Mouse (Mus musculus) lung, embryonic 14.5 days (tissue): Measurements from ENCODE around the gene Prpf3. TPM values are rescaled to one million over a fixed set of nuclear protein-coding genes. Genes with fewer than 3 reads are reported as not detected.

Experiments used
- ATAC-seq: fragments of 200-750 bp; cut with Nextera tagmentation; 2 replicates; pipeline ENCODE4 v1.8.0; 2017; ENCODE audit warnings: mild to moderate bottlenecking, moderate TSS enrichment, moderate library complexity; ENCODE audit not compliant: insufficient read depth
- DNase-seq: peaks from one replicate; pipeline ENCODE4 v3.0.0-alpha.2; 2015
- H3K27ac ChIP-seq: fragments of 300-500 bp; sonication (generic); 2 replicates; pipeline ENCODE4 v1.5.1; 2014; ENCODE audit warnings: low read depth, mild to moderate bottlenecking, moderate library complexity
- H3K27me3 ChIP-seq: fragments of 300-500 bp; sonication (generic); 2 replicates; pipeline ENCODE4 v1.6.1; 2014; ENCODE audit warnings: low read length, control low read depth; ENCODE audit not compliant: insufficient read depth
- H3K36me3 ChIP-seq: fragments of 300-500 bp; sonication (generic); 2 replicates; pipeline ENCODE4 v1.6.1; 2014; ENCODE audit warnings: control low read depth; ENCODE audit not compliant: insufficient read depth
- H3K4me1 ChIP-seq: fragments of 300-500 bp; sonication (generic); 2 replicates; pipeline ENCODE4 v1.6.1; 2014; ENCODE audit warnings: antibody characterized with exemption, control low read depth; ENCODE audit not compliant: insufficient read depth
- H3K4me2 ChIP-seq: fragments of 300-500 bp; sonication (generic); 2 replicates; pipeline ENCODE4 v1.6.1; 2014; ENCODE audit warnings: mild to moderate bottlenecking
- H3K4me3 ChIP-seq: fragments of 300-500 bp; sonication (generic); 2 replicates; pipeline ENCODE4 v1.5.1; 2014; ENCODE audit warnings: low read depth, low read length
- H3K9ac ChIP-seq: fragments of 300-500 bp; sonication (generic); 2 replicates; pipeline ENCODE4 v1.6.1; 2014
- H3K9me3 ChIP-seq: fragments of 300-500 bp; sonication (generic); 2 replicates; pipeline ENCODE4 v1.6.1; 2016; ENCODE audit warnings: low read depth, low read length, control low read depth
- CTCF ChIP-seq: IDR thresholded peaks from 2 replicates; pipeline ENCODE4 v1.5.1; 2016; ENCODE audit warnings: antibody characterized with exemption, low read depth
- WGBS: fragments of 180-500 bp; shearing (Covaris S2); extraction: QIAGEN DNeasy Blood & Tissue Kit; methylation state at CpG from one replicate; pipeline ENCODE4 v1.1.7; 2014; 5-methylcytosine and 5-hydroxymethylcytosine counted together
- polyA plus RNA-seq: library from polyadenylated mRNA; unstranded; fragments of >200 nt; fragmentation: Nextera tagmentation; extraction: Ambion mirVana; gene quantifications from 2 replicates; pipeline ENCODE4 v1.2.1, GENCODE M21; 2014

The Prpf3 gene
- 53.7 and 63.7 TPM in 2 replicates for polyA plus RNA-seq

DNA sequence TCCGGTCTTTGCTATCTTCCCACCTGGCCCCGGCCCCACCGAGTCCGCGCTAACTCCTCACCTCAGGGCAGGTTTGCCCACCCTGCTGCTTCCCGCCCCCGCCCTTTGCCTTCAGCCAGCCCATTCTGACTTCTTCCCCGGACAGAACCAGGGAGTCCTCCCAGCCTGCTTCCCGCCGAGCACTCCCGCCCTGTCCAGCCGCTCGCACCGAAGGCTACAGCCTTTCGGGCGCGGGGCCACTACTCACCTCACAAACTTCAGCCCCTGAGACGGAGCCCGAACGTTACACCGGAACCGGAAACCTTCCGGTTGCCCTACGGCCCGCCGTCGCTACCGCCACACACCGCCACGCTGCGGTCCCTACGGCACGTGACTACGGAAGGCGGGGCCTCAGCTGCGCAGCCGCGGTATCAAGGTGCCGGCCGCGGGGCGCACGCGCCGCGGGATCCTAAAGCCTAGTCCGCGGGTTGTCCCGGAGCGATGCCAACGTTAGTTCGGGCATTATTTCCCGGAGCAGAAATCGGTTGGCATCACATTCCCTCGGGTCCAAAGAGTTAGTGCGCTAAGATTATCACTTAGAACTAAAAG is at the start of gene Prpf3:
Prpf3 (minus strand) TSS at position 384 of the 588 bp plus-strand sequence.
- no peaks in the 10 kb centered on the region; the same call in 1 of the 2 replicates for H3K4me1 ChIP-seq
- peak; percentile 97 for DNase-seq
- H3K9ac ChIP-seq = peak within 1 kb of the TSS; percentile 70
- ATAC-seq = peak; percentile 99
- under 1% methylated on average over 56 of the region's 56 CpGs for WGBS
- no peaks in the 10 kb centered on the region for H3K27me3 ChIP-seq
- H3K9me3 ChIP-seq = no peaks in the 10 kb centered on the region
- no peak for TF ChIP-seq CTCF
- H3K36me3 ChIP-seq = peaks cover 31% of the 10 kb centered on the region
- H3K4me2 ChIP-seq = peak within 1 kb of the TSS; percentile 73
- H3K4me3 ChIP-seq = peak within 1 kb of the TSS; percentile 80
- peak within 1 kb of the TSS; percentile 82 for H3K27ac ChIP-seq

DNA sequence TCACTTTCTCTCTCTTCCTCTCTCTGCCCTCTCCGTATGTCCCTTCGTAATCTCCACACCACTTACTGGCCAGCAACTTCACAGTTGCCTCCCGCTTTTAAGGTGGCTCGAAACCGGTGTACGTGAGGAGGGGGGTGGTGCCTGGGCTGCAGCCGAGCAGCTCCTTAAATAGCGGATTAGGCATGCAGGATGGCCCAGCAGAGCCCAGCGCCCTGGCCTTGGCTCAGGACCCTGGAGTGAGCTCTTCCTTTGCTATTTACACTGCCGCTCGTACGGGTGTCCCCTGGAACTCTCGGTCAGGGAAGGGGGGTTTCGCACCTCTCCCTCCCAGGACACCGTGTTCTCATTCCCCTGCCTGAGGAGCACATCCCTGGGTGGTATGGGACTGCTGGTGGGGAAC is 48.9 kb upstream of the Prpf3 start, which contains the start of gene Car14:
Car14 (minus strand) TSS at position 124 of the 400 bp plus-strand sequence.
- peak within 1 kb of the TSS; percentile 46; the same call in 1 of the 2 replicates for H3K27ac ChIP-seq
- H3K4me3 ChIP-seq = peak within 1 kb of the TSS; percentile 34
- H3K4me1 ChIP-seq = peaks cover 11% of the 10 kb centered on the region
- ATAC-seq = peak; percentile 48
- DNase-seq = peak; percentile 39
- no peaks in the 10 kb centered on the region for H3K27me3 ChIP-seq
- 1% methylated on average over 15 of the region's 15 CpGs for WGBS
- peak within 1 kb of the TSS; percentile 40 for H3K9ac ChIP-seq
- no peaks in the 10 kb centered on the region for H3K9me3 ChIP-seq
- H3K36me3 ChIP-seq = no peaks in the 10 kb centered on the region
- H3K4me2 ChIP-seq = peak within 1 kb of the TSS; percentile 81
- no peak for TF ChIP-seq CTCF

DNA sequence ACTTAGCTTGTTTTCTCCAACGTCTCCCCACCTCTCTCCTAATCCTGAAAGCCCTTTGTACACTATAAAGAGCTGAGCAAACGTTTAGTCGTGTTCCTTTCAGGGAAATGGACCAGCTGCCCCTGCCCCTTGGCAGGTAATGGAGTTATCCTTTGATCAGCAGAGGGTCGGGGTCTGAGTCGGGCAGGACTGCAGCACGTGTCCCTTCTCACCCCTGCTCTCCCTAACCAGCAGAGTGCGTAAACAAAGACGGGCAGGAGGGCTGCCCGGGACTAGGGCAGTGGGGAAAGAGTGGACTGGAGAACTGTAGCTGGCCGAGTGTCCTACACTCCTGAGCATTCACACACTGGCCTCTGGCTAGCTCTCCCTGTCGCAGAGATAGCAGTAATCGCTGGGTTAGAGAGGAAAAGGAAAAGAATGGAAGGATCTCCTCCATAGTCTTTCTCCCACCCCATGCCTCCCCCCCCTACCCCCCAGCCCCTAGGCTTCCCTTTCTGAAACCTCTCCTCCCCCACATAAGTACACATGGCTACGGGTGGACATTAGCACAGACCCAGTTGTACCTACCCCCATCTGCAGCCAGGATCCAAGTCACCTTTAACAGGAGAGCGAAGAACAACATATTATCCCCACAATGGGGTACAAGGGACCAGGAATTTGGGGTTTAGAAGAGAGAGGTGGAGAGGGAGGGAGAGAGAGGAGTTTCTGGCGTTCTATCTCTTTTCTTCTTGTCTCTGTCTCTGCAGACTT is 48.2 kb upstream of the Prpf3 start:
- DNase-seq (no peak), ATAC-seq (0 out of 2 replicates have a peak, but pooled peaks have one; percentile 25)
- H3K36me3 ChIP-seq = no peaks in the 10 kb centered on the region

DNA sequence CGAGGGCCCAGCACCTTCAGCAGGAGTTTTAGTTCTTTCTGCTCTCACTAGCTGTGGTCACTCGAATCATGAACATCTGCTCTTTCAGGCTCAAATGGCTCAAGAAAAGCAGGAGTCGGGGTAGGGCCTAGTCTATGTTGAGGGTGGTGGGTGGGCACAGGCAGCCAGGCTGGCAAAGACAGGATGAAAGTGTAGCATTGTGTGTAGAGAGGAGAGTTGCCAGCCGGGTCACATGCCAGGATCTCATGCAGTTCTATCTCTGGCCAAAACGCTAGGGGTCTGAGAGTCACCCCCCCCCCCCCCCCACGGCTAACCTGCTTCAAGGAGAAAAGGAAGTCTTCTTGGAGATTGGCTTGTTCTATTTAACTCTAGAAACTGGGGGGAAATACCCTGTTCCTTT is 47.0 kb upstream of the Prpf3 start:
- H3K27ac ChIP-seq = no peak overlapping the region
- 21% methylated on average over 6 of the region's 6 CpGs for WGBS
- no peak for TF ChIP-seq CTCF
- H3K9ac ChIP-seq = no peak overlapping the region
- H3K4me2 ChIP-seq = peak overlapping the region; percentile 81
- H3K4me3 ChIP-seq = no peak overlapping the region
- H3K4me1 ChIP-seq = peaks cover 11% of the 10 kb centered on the region
- DNase-seq = no peak
- 0 out of 2 replicates have a peak, but pooled peaks cover 7% of the 10 kb centered on the region for H3K36me3 ChIP-seq
- no peaks in the 10 kb centered on the region for H3K27me3 ChIP-seq
- ATAC-seq = no peak
- H3K9me3 ChIP-seq = no peaks in the 10 kb centered on the region

More for the DNA sequence above, 48.2 kb upstream of the Prpf3 start:
- Histone ChIP-seq H3K4me2 (peak overlapping the region; percentile 81), H3K4me3 (peak overlapping the region; percentile 34), H3K9ac (peak overlapping the region; percentile 35; the same call in 1 of the 2 replicates), H3K4me1 (peaks cover 11% of the 10 kb centered on the region), H3K27me3 (no peaks in the 10 kb centered on the region), H3K27ac (no peak overlapping the region; the same call in 1 of the 2 replicates), H3K9me3 (no peaks in the 10 kb centered on the region)
- no peak for TF ChIP-seq CTCF
- 7% methylated on average over 15 of the region's 15 CpGs for WGBS

DNA sequence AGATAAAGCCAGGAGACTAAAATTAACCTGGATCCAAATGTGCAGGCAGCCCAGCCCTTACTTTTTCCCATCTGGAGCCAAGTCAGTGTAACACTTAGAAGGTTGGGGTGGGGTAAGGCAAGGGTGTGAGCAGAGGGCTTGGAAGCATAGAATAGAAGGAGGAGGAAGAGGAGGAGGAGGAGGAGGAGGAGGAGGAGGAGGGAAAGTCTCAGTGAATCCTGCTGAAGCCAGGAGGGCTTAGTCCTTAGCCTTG is 46.6 kb upstream of the Prpf3 start:
- Histone ChIP-seq H3K4me1 (peaks cover 11% of the 10 kb centered on the region), H3K4me3 (no peak overlapping the region), H3K9ac (no peak overlapping the region), H3K36me3 (peaks cover 11% of the 10 kb centered on the region; the same call in 1 of the 2 replicates), H3K27me3 (no peaks in the 10 kb centered on the region), H3K27ac (no peak overlapping the region), H3K9me3 (no peaks in the 10 kb centered on the region), H3K4me2 (peak overlapping the region; percentile 81; the same call in 1 of the 2 replicates)
- no peak for TF ChIP-seq CTCF
- ATAC-seq (no peak), DNase-seq (no peak)

DNA sequence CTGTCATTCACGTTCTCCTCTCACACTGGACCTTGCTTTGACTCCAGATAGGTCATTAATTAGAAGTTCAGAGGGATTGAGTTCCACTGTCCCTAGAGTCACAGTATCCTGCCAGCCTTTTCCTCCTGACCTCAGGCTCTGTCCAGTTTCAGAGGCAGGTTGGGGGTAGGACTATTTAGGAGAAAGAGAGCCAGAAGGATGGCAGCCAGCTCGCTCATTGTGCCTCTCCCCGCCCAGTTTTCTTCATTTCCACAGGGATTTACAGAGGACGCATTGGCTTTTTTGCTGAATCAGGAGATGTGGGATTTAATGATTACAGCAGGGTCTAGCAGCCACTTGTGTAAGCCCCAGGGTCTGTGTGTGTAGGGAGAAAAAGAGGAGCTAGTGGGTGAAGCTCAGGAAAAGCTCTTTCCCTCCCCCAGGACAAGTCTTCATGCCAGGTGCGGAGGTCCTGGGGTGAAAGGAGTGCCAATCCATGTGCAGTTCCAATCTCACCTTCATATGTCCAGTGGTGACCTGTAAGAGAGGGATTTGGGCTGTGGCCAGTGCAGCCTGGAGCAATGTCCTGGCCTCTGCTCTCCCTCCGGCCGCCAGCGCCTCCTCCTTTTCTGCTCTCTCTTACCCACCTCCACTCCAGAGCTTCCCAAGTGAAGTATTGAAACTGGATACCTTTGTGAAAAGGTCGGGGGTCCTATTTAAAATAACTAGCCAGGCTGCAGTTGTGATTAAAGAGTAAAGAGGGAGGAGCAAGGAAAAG is 46.1 kb upstream of the Prpf3 start:
- TF ChIP-seq CTCF = no peak
- Histone ChIP-seq H3K4me3 (no peak overlapping the region), H3K9me3 (no peaks in the 10 kb centered on the region), H3K4me2 (no peak overlapping the region; the same call in 1 of the 2 replicates), H3K36me3 (peaks cover 11% of the 10 kb centered on the region; the same call in 1 of the 2 replicates), H3K27me3 (no peaks in the 10 kb centered on the region), H3K27ac (no peak overlapping the region), H3K4me1 (peaks cover 11% of the 10 kb centered on the region), H3K9ac (no peak overlapping the region; the same call in 1 of the 2 replicates)
- ATAC-seq (no peak), DNase-seq (no peak)
- 54% methylated on average over 9 of the region's 9 CpGs for WGBS
